Mouse (Mus musculus) stomach, postnatal 0 days (tissue): ENCODE measurements at regions not wholly inside any gene's neighbourhood (a gene's known extent, or its start where the extent isn't known, plus 50 kb on each side); places are given as distances from the start of the nearest gene placed in this dataset.

Experiments
- ATAC-seq: fragments of 200-750 bp; cut with Nextera tagmentation; 2 replicates; pipeline ENCODE4 v1.8.0; 2017; ENCODE audit not compliant: low FRiP score, low TSS enrichment
- DNase-seq: peaks from one replicate; pipeline ENCODE4 v3.0.0-alpha.2; 2016; ENCODE audit warnings: low spot score
- H3K27ac ChIP-seq: fragments of 300-500 bp; sonication (generic); replicated peaks from 2 replicates; pipeline ENCODE4 v1.5.1; 2014; ENCODE audit warnings: mild to moderate bottlenecking, control low read depth
- H3K27me3 ChIP-seq: fragments of 300-500 bp; sonication (generic); 2 replicates; pipeline ENCODE4 v1.6.1; 2014; ENCODE audit warnings: low read length; ENCODE audit not compliant: control insufficient read depth, insufficient read depth
- H3K36me3 ChIP-seq: fragments of 300-500 bp; sonication (generic); 2 replicates; pipeline ENCODE4 v1.6.1; 2014; ENCODE audit warnings: low read length, mixed read lengths; ENCODE audit not compliant: control insufficient read depth, insufficient read depth
- H3K4me1 ChIP-seq: fragments of 300-500 bp; sonication (generic); replicated peaks from 2 replicates; pipeline ENCODE4 v1.6.1; 2014; ENCODE audit warnings: antibody characterized with exemption; ENCODE audit not compliant: control insufficient read depth, insufficient read depth
- H3K4me2 ChIP-seq: fragments of 300-500 bp; sonication (generic); replicated peaks from 2 replicates; pipeline ENCODE4 v1.6.1; 2014; ENCODE audit warnings: low read depth, mild to moderate bottlenecking, control low read depth, moderate library complexity
- H3K4me3 ChIP-seq: fragments of 300-500 bp; sonication (generic); 2 replicates; pipeline ENCODE4 v1.5.1; 2014; ENCODE audit warnings: low read depth, low read length, control low read depth
- H3K9ac ChIP-seq: fragments of 300-500 bp; sonication (generic); 2 replicates; pipeline ENCODE4 v1.6.1; 2014; ENCODE audit warnings: mild to moderate bottlenecking, low read length, control low read depth, mixed read lengths
- H3K9me3 ChIP-seq: fragments of 300-500 bp; sonication (generic); 2 replicates; pipeline ENCODE4 v1.6.1; 2016; ENCODE audit warnings: low read length; ENCODE audit not compliant: control insufficient read depth
- CTCF ChIP-seq: IDR thresholded peaks from 2 replicates; pipeline ENCODE4 v1.5.1; 2016; ENCODE audit warnings: antibody characterized with exemption, low read depth, mild to moderate bottlenecking, moderate library complexity
- EP300 ChIP-seq: optimal IDR thresholded peaks from 2 replicates; pipeline ENCODE3; 2016; ENCODE audit warnings: antibody characterized with exemption
- WGBS: fragments of 180-500 bp; shearing (Covaris S2); extraction: QIAGEN DNeasy Blood & Tissue Kit; methylation state at CpG from one replicate; pipeline ENCODE4 v1.1.7; 2014; 5-methylcytosine and 5-hydroxymethylcytosine counted together

GRCm38 (mm10) chr14:104033606-104034005 lies 189.4 kb upstream of the Ednrb start:
- H3K9me3 ChIP-seq: no peaks in the 10 kb centered on the region
- ATAC-seq (no peak), DNase-seq (no peak)
- no peak overlapping the region for H3K9ac ChIP-seq
- H3K27ac ChIP-seq: no peak overlapping the region
- WGBS: 38% methylated on average over 1 of the region's 1 CpGs
- no peak overlapping the region for H3K4me2 ChIP-seq
- H3K4me3 ChIP-seq: no peak overlapping the region
- no peaks in the 10 kb centered on the region for H3K27me3 ChIP-seq
- no peaks in the 10 kb centered on the region for H3K4me1 ChIP-seq
- no peaks in the 10 kb centered on the region for H3K36me3 ChIP-seq
- peak; percentile 70 for TF ChIP-seq CTCF
- TF ChIP-seq EP300: no peak

DNA sequence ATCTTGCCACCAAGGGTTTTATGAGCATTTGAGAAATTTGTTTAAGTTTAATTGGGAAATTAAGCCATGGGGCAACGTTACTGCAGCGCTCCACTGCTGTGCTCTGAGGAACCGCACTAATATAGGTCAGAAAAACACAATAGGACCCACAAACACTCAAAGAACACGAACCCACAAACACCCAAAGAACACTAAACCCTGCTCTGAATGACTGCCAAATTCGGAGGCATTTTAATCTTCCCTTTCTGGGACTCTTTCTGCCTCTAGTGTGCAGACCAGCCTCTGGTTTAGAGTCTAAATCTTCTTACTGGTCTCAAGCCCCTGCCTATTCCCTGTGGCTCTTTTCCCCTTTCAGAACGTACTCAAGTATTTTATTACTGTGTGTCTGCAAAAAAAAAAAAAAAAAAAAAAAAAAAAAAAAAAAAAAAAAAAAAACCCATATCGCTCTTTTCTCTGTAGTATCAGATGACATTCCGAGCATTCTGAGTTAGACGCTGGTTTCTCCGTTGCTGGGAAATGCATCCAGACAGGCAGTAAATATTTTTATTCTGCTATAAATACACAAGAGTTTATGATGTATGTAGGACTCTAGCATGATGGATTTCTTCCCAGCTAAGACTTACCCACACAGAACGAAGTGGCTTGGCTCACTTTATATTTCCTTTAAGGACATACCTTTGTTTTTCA lies 186.7 kb upstream of the Ednrb start:
- no peak overlapping the region for H3K4me2 ChIP-seq
- no peak overlapping the region for H3K27ac ChIP-seq
- WGBS: 38% methylated on average over 11 of the region's 11 CpGs
- no peaks in the 10 kb centered on the region for H3K4me1 ChIP-seq
- ATAC-seq (no peak), DNase-seq (no peak)
- no peaks in the 10 kb centered on the region for H3K9me3 ChIP-seq
- TF ChIP-seq EP300: no peak
- no peak for TF ChIP-seq CTCF
- no peaks in the 10 kb centered on the region for H3K27me3 ChIP-seq
- H3K36me3 ChIP-seq: no peaks in the 10 kb centered on the region
- no peak overlapping the region for H3K9ac ChIP-seq
- H3K4me3 ChIP-seq: no peak overlapping the region

- 62% methylated on average over 20 of the region's 20 CpGs for WGBS
- TF ChIP-seq CTCF (no peak), EP300 (no peak)
- no peaks in the 10 kb centered on the region for H3K9me3 ChIP-seq
- H3K4me3 ChIP-seq: no peak overlapping the region
- ATAC-seq (no peak), DNase-seq (no peak)
- H3K27me3 ChIP-seq: no peaks in the 10 kb centered on the region
- H3K4me1 ChIP-seq: no peaks in the 10 kb centered on the region
- H3K9ac ChIP-seq: no peak overlapping the region
- H3K4me2 ChIP-seq: no peak overlapping the region
- no peak overlapping the region for H3K27ac ChIP-seq
- no peaks in the 10 kb centered on the region for H3K36me3 ChIP-seq
These were observed 185.7 kb upstream of the Ednrb start for GRCm38 (mm10) chr14:104029668-104030530.

DNA sequence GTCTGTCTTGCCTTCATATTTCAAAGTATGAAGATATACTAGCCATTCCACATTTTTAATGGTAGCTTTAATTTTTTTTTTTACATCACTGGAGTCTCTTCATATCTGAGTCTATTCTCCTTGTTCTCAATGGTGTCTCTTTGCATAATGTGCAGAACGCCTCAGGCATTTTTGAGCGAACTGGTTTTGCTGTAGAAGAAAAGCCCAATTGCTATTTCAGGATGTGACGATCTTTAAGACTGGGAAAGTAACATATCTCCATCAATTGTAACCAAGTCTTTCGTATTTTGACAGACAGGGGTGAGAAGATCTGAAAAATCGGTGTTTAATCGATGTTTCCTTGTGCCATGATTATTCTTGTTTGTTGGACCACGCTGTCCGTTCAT lies 183.7 kb upstream of the Ednrb start:
- DNase-seq: no peak
- Histone ChIP-seq H3K4me3 (no peak overlapping the region), H3K36me3 (no peaks in the 10 kb centered on the region), H3K9ac (0 out of 2 replicates have a peak overlapping the region, but pooled peaks have one; percentile 35), H3K4me1 (no peaks in the 10 kb centered on the region), H3K4me2 (no peak overlapping the region), H3K9me3 (no peaks in the 10 kb centered on the region), H3K27me3 (no peaks in the 10 kb centered on the region), H3K27ac (no peak overlapping the region)
- no peak for ATAC-seq
- WGBS: 89% methylated on average over 8 of the region's 8 CpGs
- TF ChIP-seq CTCF (no peak), EP300 (no peak)

DNA sequence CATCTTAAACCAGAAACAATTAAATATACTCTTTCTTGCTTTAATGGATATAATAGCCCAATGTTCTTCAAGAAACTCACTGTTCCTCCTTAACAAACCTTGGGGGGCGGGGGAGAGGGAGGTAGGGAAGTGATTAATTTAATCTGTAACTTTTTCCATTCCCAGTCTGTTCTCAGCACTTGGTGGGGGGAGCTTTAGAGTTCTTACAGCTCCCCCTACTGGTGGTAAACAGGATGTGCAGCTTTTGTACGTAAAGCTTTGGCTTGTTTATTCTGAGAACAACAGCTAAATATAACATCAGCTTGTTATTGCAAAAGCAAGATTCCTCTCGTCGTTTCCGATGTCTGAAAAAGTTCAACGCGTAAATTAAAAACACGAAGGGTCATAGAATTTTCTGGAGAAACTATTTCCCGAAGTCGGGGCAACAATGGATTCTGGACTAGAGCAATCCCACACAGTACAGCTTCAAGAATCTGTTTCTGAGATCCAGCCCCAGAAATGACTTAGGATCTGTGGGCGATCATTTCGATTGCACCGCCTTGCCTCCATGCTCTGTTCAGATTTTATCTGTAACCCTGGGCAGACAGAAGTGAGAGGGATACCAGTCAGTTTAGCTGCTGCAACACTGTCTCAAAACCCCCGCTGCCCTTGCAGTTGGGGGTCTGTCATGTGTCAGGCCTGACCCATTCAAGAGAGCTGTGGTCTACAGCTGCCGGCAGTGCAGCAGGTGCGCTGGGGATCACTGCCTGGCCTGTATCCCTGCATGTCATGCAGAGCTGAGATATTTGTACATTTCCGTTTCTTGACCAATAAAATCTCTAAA lies 183.1 kb upstream of the Ednrb start:
- peak; percentile 41 for DNase-seq
- no peak overlapping the region for H3K4me3 ChIP-seq
- no peak overlapping the region for H3K27ac ChIP-seq
- H3K27me3 ChIP-seq: no peaks in the 10 kb centered on the region
- H3K9ac ChIP-seq: peak overlapping the region; percentile 35
- H3K4me1 ChIP-seq: no peaks in the 10 kb centered on the region
- 0 out of 2 replicates have a peak overlapping the region, but pooled peaks have one; percentile 29 for H3K4me2 ChIP-seq
- no peaks in the 10 kb centered on the region for H3K36me3 ChIP-seq
- 0 out of 2 replicates have a peak, but pooled peaks have one; percentile 74 for ATAC-seq
- WGBS: 26% methylated on average over 17 of the region's 17 CpGs
- H3K9me3 ChIP-seq: no peaks in the 10 kb centered on the region
- TF ChIP-seq EP300: no peak
- TF ChIP-seq CTCF: peak; percentile 91
